Mouse (Mus musculus) cortical plate, adult 2 months (tissue): Measurements from ENCODE around the gene Afdn.

ENCODE experiments used
- CTCF ChIP-seq: fragments of 200-500 bp; IDR thresholded peaks from 2 replicates; pipeline ENCODE4 v1.5.1; 2011; ENCODE audit warnings: mild to moderate bottlenecking, control low read depth, low read length; ENCODE audit not compliant: insufficient read depth; ENCODE audit errors: extremely low read depth
- POLR2A ChIP-seq: fragments of 200-500 bp; IDR thresholded peaks from 2 replicates; pipeline ENCODE4 v1.6.1; 2011; ENCODE audit warnings: mild to moderate bottlenecking, low read length, control low read depth; ENCODE audit not compliant: insufficient read depth; ENCODE audit errors: extremely low read depth

DNA sequence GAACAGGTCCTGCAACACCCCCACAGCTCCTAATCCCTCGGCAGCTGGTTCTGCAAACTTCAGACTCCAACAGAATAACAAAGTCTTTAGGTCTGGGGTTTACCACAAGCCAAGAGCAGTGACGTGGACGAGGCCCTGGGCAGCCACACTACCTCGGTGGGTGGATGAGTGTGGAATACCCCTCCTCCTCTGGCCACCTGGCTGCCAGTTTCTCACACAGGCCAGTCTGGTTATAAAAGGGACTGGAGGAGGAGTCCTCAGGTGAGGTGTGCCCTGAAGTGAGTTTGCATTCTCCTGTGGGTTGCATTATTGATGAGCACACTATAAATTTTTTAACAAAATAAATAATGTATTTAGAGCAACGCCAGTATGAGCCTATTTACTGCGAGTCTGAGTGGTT lies 48.2 kb upstream of the Afdn start:
- TF ChIP-seq CTCF = no peak
- TF ChIP-seq POLR2A = no peak
